Mouse (Mus musculus): ENCODE results near the gene Pnck.

DNA sequence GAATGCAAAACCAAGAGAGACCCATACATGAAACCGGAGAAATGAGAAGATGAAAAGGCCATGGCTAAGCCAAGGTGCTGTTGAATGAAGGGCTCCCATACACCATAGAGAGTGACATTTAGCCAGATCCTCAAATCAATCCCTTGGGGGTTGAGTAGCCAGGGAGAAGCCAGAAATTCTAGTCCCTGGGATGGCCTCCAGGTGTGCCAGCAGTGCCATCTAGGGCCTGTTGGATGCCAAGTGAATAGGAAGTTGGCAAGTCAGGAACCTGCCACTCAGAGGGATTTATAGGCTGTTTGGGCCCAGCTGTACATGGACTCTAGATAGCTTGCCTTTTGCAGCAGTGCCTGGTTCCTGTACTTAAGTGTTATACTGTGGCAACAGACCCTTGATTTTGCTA lies 44.0 kb downstream of the Pnck start:
- TF ChIP-seq POLR2A (IDR thresholded peaks at IDR 0.05; ENCODE audit: control insufficient read depth in 1 of 2, insufficient read depth in 1 of 2, low read depth in 1 of 2, low read length in 2 of 2, poor library complexity in 1 of 2) (no peak), EP300 (IDR thresholded peaks at IDR 0.05; ENCODE audit: low read depth in 1 of 2, low read length in 2 of 2) (no peak), NRF1 (IDR thresholded peaks at IDR 0.05; ENCODE audit: insufficient read depth, low read depth, low read length, poor library complexity, severe bottlenecking) (no peak), SMC3 (IDR thresholded peaks at IDR 0.05; ENCODE audit: low read depth, low read length) (no peak), MXI1 (IDR thresholded peaks at IDR 0.05; ENCODE audit: low read depth, low read length) (no peak), SIN3A (IDR thresholded peaks at IDR 0.05; ENCODE audit: low read length) (no peak), POLR2AphosphoS2 (IDR thresholded peaks at IDR 0.05; ENCODE audit: low read length) (no peak), CTCF (IDR thresholded peaks at IDR 0.05 in 2 of 3, conservative IDR thresholded peaks at IDR 0.05 in 1 of 3; ENCODE audit: control insufficient read depth in 1 of 3, insufficient read depth in 1 of 3, low read depth in 2 of 3, low read length in 3 of 3, poor library complexity in 1 of 3, severe bottlenecking in 1 of 3) (no peak)

All from MEL (cell line).